Mouse (Mus musculus) kidney, adult 2 months (tissue): ENCODE measurements around the gene 1700003E16Rik.

Experiments used
- CTCF ChIP-seq: fragments of 200-500 bp; conservative IDR thresholded peaks from 2 replicates; pipeline ENCODE4 v1.5.1; 2011; ENCODE audit warnings: low read depth, mild to moderate bottlenecking, control low read depth, low read length, moderate library complexity, mixed read lengths; ENCODE audit not compliant: insufficient read depth, insufficient read length
- POLR2A ChIP-seq: fragments of 200-500 bp; IDR thresholded peaks from one replicate; pipeline ENCODE4 v1.6.1; 2011; ENCODE audit warnings: low read depth, low read length, control low read depth

DNA sequence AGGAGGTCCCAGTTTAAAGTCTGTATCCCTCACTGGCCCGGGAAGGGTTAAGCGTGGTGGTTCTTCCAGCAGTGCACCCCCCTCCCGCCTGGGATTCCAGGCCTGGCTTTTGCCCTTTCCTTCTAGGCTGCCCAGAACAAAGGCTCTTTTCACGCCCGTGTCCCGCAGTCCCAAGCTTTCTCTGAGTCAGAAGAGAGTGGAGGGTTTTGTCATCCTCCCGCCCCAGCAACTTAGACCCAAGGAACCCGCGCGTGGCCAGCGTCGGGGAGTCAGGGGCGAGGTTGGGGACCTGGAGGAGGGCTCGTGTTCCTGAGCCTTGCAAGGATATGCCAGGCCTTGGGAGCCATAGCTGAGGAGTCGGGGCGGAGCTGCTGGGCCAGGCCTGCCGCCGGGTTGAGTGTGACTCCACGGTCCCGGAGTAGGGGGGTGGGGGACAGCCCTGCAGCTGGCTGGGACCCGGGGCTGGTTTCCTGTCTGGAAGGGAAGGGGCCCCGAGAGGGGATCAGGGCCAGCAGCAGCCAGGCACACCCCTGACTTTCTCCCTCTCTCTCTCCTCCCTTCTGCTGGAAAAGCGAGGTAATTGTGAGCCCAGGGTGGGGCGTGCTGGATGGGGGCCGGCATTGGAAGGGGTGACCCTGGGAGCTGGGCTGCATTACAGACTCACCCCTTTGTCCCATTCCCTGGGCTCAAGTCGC lies 19.2 kb upstream of the 1700003E16Rik start:
- TF ChIP-seq CTCF (no peak), POLR2A (no peak)
